Comparison of ENCODE assay signal across 9 mouse cellular contexts in genomic region chr8:126908805-126909204, GRCm38 (mm10). TPM values are rescaled to one million over a fixed set of nuclear protein-coding genes. Genes with fewer than 3 reads are reported as not detected.
A peak's percentile ranks its signal among the peaks of the same experiment; 100 is the strongest.
DNase-seq lines count a peak whose midpoint lies in the region; ATAC-seq and TF ChIP-seq lines count a peak whose summit lies in the region.
"Had no signal": no experiment of that assay in that cellular context is flagged by ENCODE, and none has a peak within 500 bp of the region (broad histone marks: within the 10 kb centered on the region; RNA-seq: fewer than 3 reads in every experiment).

No protein-coding gene starts in this region.

- H3K27ac ChIP-seq in liver, postnatal 0 days (ENCODE audit: low read depth) = no peak overlapping the region
- peak overlapping the region; percentile 65 for H3K27ac ChIP-seq in stomach, postnatal 0 days (replicated peaks)
- no peak overlapping the region for H3K27ac ChIP-seq in embryonic facial prominence, embryonic 10.5 days (replicated peaks)

- ATAC-seq in liver, postnatal 0 days = peak; percentile 63
- peak; percentile 45; the same call in 1 of the 2 replicates for ATAC-seq in stomach, postnatal 0 days (ENCODE audit: low FRiP score, low TSS enrichment)
- ATAC-seq: activated CD4-positive, CD25-positive, alpha-beta regulatory T cell, adult 4 months had no signal

- peak; percentile 52 for TF ChIP-seq CTCF in liver, postnatal 0 days (IDR thresholded peaks at IDR 0.05; ENCODE audit: low read depth)
- peak; percentile 35 for TF ChIP-seq CTCF in stomach, postnatal 0 days (IDR thresholded peaks at IDR 0.05; ENCODE audit: low read depth)

- H3K4me3 ChIP-seq in liver, postnatal 0 days (ENCODE audit: low read depth, low read length) = no peak overlapping the region
- no peak overlapping the region for H3K4me3 ChIP-seq in stomach, postnatal 0 days (ENCODE audit: low read depth, low read length)
- no peak overlapping the region for H3K4me3 ChIP-seq in embryonic facial prominence, embryonic 10.5 days

- H3K27me3 ChIP-seq in liver, postnatal 0 days (ENCODE audit: insufficient read depth, low read length) = no peaks in the 10 kb centered on the region
- no peaks in the 10 kb centered on the region for H3K27me3 ChIP-seq in stomach, postnatal 0 days (ENCODE audit: control insufficient read depth, insufficient read depth, low read length)
- no peaks in the 10 kb centered on the region for H3K27me3 ChIP-seq in embryonic facial prominence, embryonic 10.5 days (replicated peaks; ENCODE audit: low read depth, poor library complexity, severe bottlenecking)

- H3K9me3 ChIP-seq in liver, postnatal 0 days (ENCODE audit: low read length) = no peaks in the 10 kb centered on the region
- H3K9me3 ChIP-seq in stomach, postnatal 0 days (ENCODE audit: control insufficient read depth, low read length) = no peaks in the 10 kb centered on the region
- no peaks in the 10 kb centered on the region for H3K9me3 ChIP-seq in embryonic facial prominence, embryonic 10.5 days

- no peak overlapping the region for H3K4me2 ChIP-seq in liver, postnatal 0 days (ENCODE audit: low read depth, low read length)
- no peak overlapping the region for H3K4me2 ChIP-seq in stomach, postnatal 0 days (replicated peaks; ENCODE audit: low read depth)

- H3K36me3 ChIP-seq in liver, postnatal 0 days (replicated peaks; ENCODE audit: insufficient read depth, low read length) = no peaks in the 10 kb centered on the region
- no peaks in the 10 kb centered on the region for H3K36me3 ChIP-seq in stomach, postnatal 0 days (ENCODE audit: control insufficient read depth, insufficient read depth, low read length)
- no peaks in the 10 kb centered on the region for H3K36me3 ChIP-seq in embryonic facial prominence, embryonic 10.5 days (replicated peaks)

- WGBS in liver, postnatal 0 days (ENCODE audit: insufficient replicate concordance) = 38% methylated on average over 6 of the region's 6 CpGs
- 71% methylated on average over 6 of the region's 6 CpGs for WGBS in stomach, postnatal 0 days
- 69% methylated on average over 6 of the region's 6 CpGs for WGBS in embryonic facial prominence, embryonic 10.5 days

- DNase-seq in adrenal gland, adult 2 months = peak; percentile 63
- no peak for DNase-seq in adrenal gland, postnatal 10 days
- peak; percentile 17 to 28 for DNase-seq in spleen, postnatal 36 days (ENCODE audit: low spot score in 2 of 2)
- DNase-seq in spleen, adult 12 weeks (ENCODE audit: low spot score) = no peak
- DNase-seq in liver, postnatal 0 days = peak; percentile 58
- DNase-seq in stomach, postnatal 0 days (ENCODE audit: low spot score) = no peak
- no peak for DNase-seq in embryonic facial prominence, embryonic 10.5 days (ENCODE audit: low spot score)
- DNase-seq in cerebellum, postnatal 25 days = no peak

- no peak overlapping the region for H3K9ac ChIP-seq in liver, postnatal 0 days (replicated peaks)
- H3K9ac ChIP-seq in stomach, postnatal 0 days (ENCODE audit: low read length) = no peak overlapping the region

- TF ChIP-seq EP300 in liver, postnatal 0 days (IDR thresholded peaks at IDR 0.05; ENCODE audit: low read depth) = no peak
- no peak for TF ChIP-seq EP300 in stomach, postnatal 0 days (optimal IDR thresholded peaks at IDR 0.05)

- peaks cover 6% of the 10 kb centered on the region for H3K4me1 ChIP-seq in liver, postnatal 0 days (ENCODE audit: insufficient read depth)
- peaks cover 9% of the 10 kb centered on the region; the same call in 1 of the 2 replicates for H3K4me1 ChIP-seq in stomach, postnatal 0 days (replicated peaks; ENCODE audit: control insufficient read depth, insufficient read depth)
- peaks cover 16% of the 10 kb centered on the region for H3K4me1 ChIP-seq in embryonic facial prominence, embryonic 10.5 days

RNA-seq across cellular contexts. Expression of gene Tomm20, which starts 36.8 kb away (rescaled TPM):
- 100 to 1,000 TPM; 171 to 206 TPM for total RNA-seq in adrenal gland, adult 2 months (2021)
- 1,002 and 1,582 TPM in 2 replicates for polyA plus RNA-seq in adrenal gland, adult 2 months (2012; rRNA removed)
- total RNA-seq in adrenal gland, postnatal 10 days (2021) = 100 to 1,000 TPM; 157 to 187 TPM
- polyA plus RNA-seq in liver, postnatal 0 days (2015; fragmentation: Nextera tagmentation; extraction: Ambion mirVana) = 122 and 129 TPM in 2 replicates
- polyA plus RNA-seq in stomach, postnatal 0 days (2015; fragmentation: Nextera tagmentation; extraction: Ambion mirVana) = 158 and 175 TPM in 2 replicates
- polyA plus RNA-seq in embryonic facial prominence, embryonic 10.5 days (2016; fragmentation: Nextera tagmentation; extraction: Ambion mirVana) = 285 and 304 TPM in 2 replicates

Comparison
In these comparisons a context has a peak if more than half of its experiments do, and no peak if none do; other contexts are left out.
1. DNase-seq: peak in adrenal gland, adult 2 months (single experiment), spleen, postnatal 36 days (2 of 2) and liver, postnatal 0 days (single experiment); none in adrenal gland, postnatal 10 days (single experiment), spleen, adult 12 weeks (single experiment), stomach, postnatal 0 days (single experiment), embryonic facial prominence, embryonic 10.5 days (single experiment) and cerebellum, postnatal 25 days (0 of 2).